Mouse (Mus musculus): ENCODE measurements at regions not wholly inside any gene's neighbourhood (a gene's known extent, or its start where the extent isn't known, plus 50 kb on each side); places are given as distances from the start of the nearest gene placed in this dataset.

DNA sequence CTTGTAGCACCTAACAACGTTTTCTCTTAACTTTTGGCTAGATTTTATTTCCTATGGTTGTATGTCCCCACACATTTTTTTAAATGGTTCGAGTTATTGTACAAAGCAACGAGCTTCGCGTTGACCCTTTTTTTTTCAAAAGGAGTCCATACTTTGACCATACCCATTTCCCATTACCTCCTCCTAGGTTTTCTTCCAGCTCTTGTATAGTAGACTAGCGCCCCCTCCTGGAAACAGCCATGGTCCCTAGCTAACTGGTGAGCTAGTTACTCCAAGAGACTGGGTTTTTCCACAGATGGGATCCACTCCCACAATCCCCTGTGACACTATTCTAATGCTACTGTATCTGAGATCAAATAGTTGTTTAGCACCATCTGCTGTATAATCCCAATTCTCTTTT is 139.6 kb upstream of the Ahr start:
- TF ChIP-seq CTCF (IDR thresholded peaks at IDR 0.05; ENCODE audit: low read depth) (peak; percentile 37; the same call in 1 of the 2 replicates), EP300 (IDR thresholded peaks at IDR 0.05; ENCODE audit: low read depth) (no peak)
